Mouse (Mus musculus) midbrain, embryonic 11.5 days (tissue): ENCODE measurements around the gene St6galnac6. TPM values are rescaled to one million over a fixed set of nuclear protein-coding genes. Genes with fewer than 3 reads are reported as not detected.

ENCODE experiments used
- ATAC-seq: fragments of 200-750 bp; cut with Nextera tagmentation; 2 replicates; pipeline ENCODE4 v1.8.0; 2017; ENCODE audit warnings: moderate TSS enrichment, moderate library complexity; ENCODE audit not compliant: low FRiP score
- DNase-seq: peaks from one replicate; pipeline ENCODE4 v3.0.0; 2015; ENCODE audit warnings: low spot score; ENCODE audit errors: missing footprints
- H3K27ac ChIP-seq: fragments of 300-500 bp; sonication (generic); 2 replicates; pipeline ENCODE4 v1.5.1; 2014; ENCODE audit warnings: low read depth, low read length
- H3K27me3 ChIP-seq: fragments of 300-500 bp; sonication (generic); 2 replicates; pipeline ENCODE4 v1.6.1; 2014; ENCODE audit warnings: mild to moderate bottlenecking, low read length, moderate library complexity, mixed read lengths; ENCODE audit not compliant: control insufficient read depth, insufficient read depth
- H3K36me3 ChIP-seq: fragments of 300-500 bp; sonication (generic); 2 replicates; pipeline ENCODE4 v1.6.1; 2014; ENCODE audit warnings: mild to moderate bottlenecking, low read length, moderate library complexity, mixed read lengths; ENCODE audit not compliant: control insufficient read depth, insufficient read depth
- H3K4me1 ChIP-seq: fragments of 300-500 bp; sonication (generic); 2 replicates; pipeline ENCODE4 v1.6.1; 2014; ENCODE audit warnings: low read length; ENCODE audit not compliant: control insufficient read depth, insufficient read depth
- H3K4me2 ChIP-seq: fragments of 300-500 bp; sonication (generic); 2 replicates; pipeline ENCODE4 v1.6.1; 2014; ENCODE audit warnings: mild to moderate bottlenecking, moderate library complexity
- H3K4me3 ChIP-seq: fragments of 300-500 bp; sonication (generic); 2 replicates; pipeline ENCODE4 v1.5.1; 2014; ENCODE audit warnings: low read depth, low read length
- H3K9ac ChIP-seq: fragments of 300-500 bp; sonication (generic); 2 replicates; pipeline ENCODE4 v1.6.1; 2014; ENCODE audit warnings: low read length
- H3K9me3 ChIP-seq: fragments of 300-500 bp; sonication (generic); 2 replicates; pipeline ENCODE4 v1.6.1; 2016; ENCODE audit warnings: low read length; ENCODE audit not compliant: control insufficient read depth
- WGBS: fragments of 180-500 bp; shearing (Covaris S2); extraction: QIAGEN DNeasy Blood & Tissue Kit; methylation state at CpG from one replicate; pipeline ENCODE4 v1.1.7; 2014; 5-methylcytosine and 5-hydroxymethylcytosine counted together
- microRNA counts: library from miRNA; unstranded; fragments of <30 nt; microRNA quantifications from one replicate; lab custom pipeline; 2015
- microRNA-seq: library from miRNA; unstranded; fragments of <30 nt; microRNA quantifications from one replicate; pipeline ENCODE4, GENCODE M21; 2017
- polyA plus RNA-seq: library from polyadenylated mRNA; unstranded; fragments of >200 nt; fragmentation: Nextera tagmentation; extraction: Ambion mirVana; gene quantifications from 2 replicates; pipeline ENCODE4 v1.2.1, GENCODE M21; 2014

St6galnac6 gene
- polyA plus RNA-seq, 1 experiment from 2014 or later, result 4.5 TPM

GRCm38 (mm10) chr2:32667775-32668174 is 68.3 kb downstream of the St6galnac6 start:
- no peak overlapping the region for H3K4me3 ChIP-seq
- no peaks in the 10 kb centered on the region for H3K9me3 ChIP-seq
- ATAC-seq (no peak), DNase-seq (no peak)
- H3K9ac ChIP-seq, result peak overlapping the region; percentile 48
- H3K36me3 ChIP-seq, result no peaks in the 10 kb centered on the region
- H3K4me1 ChIP-seq, result no peaks in the 10 kb centered on the region
- no peaks in the 10 kb centered on the region for H3K27me3 ChIP-seq
- 36% methylated on average over 11 of the region's 11 CpGs for WGBS
- peak overlapping the region; percentile 51; the same call in 1 of the 2 replicates for H3K27ac ChIP-seq
- no peak overlapping the region; the same call in 1 of the 2 replicates for H3K4me2 ChIP-seq

GRCm38 (mm10) chr2:32668176-32668575 is 68.7 kb downstream of the St6galnac6 start:
- DNase-seq, result peak; percentile 89
- Histone ChIP-seq H3K9ac (peak overlapping the region; percentile 48; the same call in 1 of the 2 replicates), H3K27ac (no peak overlapping the region), H3K4me3 (no peak overlapping the region), H3K4me2 (no peak overlapping the region), H3K9me3 (no peaks in the 10 kb centered on the region), H3K27me3 (no peaks in the 10 kb centered on the region), H3K4me1 (no peaks in the 10 kb centered on the region), H3K36me3 (no peaks in the 10 kb centered on the region)
- ATAC-seq, result no peak
- 68% methylated on average over 7 of the region's 7 CpGs for WGBS

GRCm38 (mm10) chr2:32669876-32670275 is 70.4 kb downstream of the St6galnac6 start:
- H3K9ac ChIP-seq, result no peak overlapping the region
- no peaks in the 10 kb centered on the region for H3K9me3 ChIP-seq
- WGBS, result 90% methylated on average over 3 of the region's 3 CpGs
- no peaks in the 10 kb centered on the region for H3K36me3 ChIP-seq
- no peaks in the 10 kb centered on the region for H3K4me1 ChIP-seq
- H3K27me3 ChIP-seq, result no peaks in the 10 kb centered on the region
- ATAC-seq, result no peak
- H3K4me2 ChIP-seq, result no peak overlapping the region
- no peak overlapping the region for H3K4me3 ChIP-seq
- no peak overlapping the region for H3K27ac ChIP-seq
- DNase-seq, result no peak

MicroRNA genes within 50 kb of the gene (microRNA counts, 519-probe panel; counts per million panel counts)
- microRNA mmu-miR-1954 (lab: Ali Mortazavi, UCI), result not detected

Small RNA genes lying within 50 kb of the gene (microRNA-seq; reads per million reads assigned to microRNA genes)
- gene Mir1954, result not detected

Other genes with a start within 250 kb of the St6galnac6 start
- gene Ciz1, start 247.4 kb upstream of the St6galnac6 start, polyA plus RNA-seq, result 43.1 and 46.9 TPM in 2 replicates
- 12.9 and 13.8 TPM in 2 replicates for gene Dnm1, start 246.4 kb upstream of the St6galnac6 start, polyA plus RNA-seq
- 46.4 and 49.4 TPM in 2 replicates for gene 1110008P14Rik, start 217.8 kb upstream of the St6galnac6 start, polyA plus RNA-seq
- 0.30 TPM in 1 of 2 replicates, not detected in the other for gene Lcn2, start 211.5 kb upstream of the St6galnac6 start, polyA plus RNA-seq
- gene Ptges2, start 203.8 kb upstream of the St6galnac6 start, polyA plus RNA-seq, result 24.7 and 25.4 TPM in 2 replicates
- 6.3 and 6.4 TPM in 2 replicates for gene Naif1, start 149.3 kb upstream of the St6galnac6 start, polyA plus RNA-seq
- 20.0 and 20.4 TPM in 2 replicates for gene Slc25a25, start 148.3 kb upstream of the St6galnac6 start, polyA plus RNA-seq
- gene Fam102a, start 64.4 kb upstream of the St6galnac6 start, polyA plus RNA-seq, result 6.3 and 6.8 TPM in 2 replicates
- 103 and 110 TPM in 2 replicates for gene Dpm2, start 28.9 kb upstream of the St6galnac6 start, polyA plus RNA-seq
- 2.0 and 2.1 TPM in 2 replicates for gene Pip5kl1, start 24.9 kb upstream of the St6galnac6 start, polyA plus RNA-seq
- 0.25 and 0.49 TPM in 2 replicates for gene 9430097D07Rik, start 24.0 kb upstream of the St6galnac6 start, polyA plus RNA-seq
- 13.2 and 13.6 TPM in 2 replicates for gene St6galnac4, start 12.6 kb upstream of the St6galnac6 start, polyA plus RNA-seq
- gene Ak1, start 22.0 kb downstream of the St6galnac6 start, polyA plus RNA-seq, result 18.3 and 22.0 TPM in 2 replicates
- 20.5 and 22.7 TPM in 2 replicates for gene Eng, start 46.9 kb downstream of the St6galnac6 start, polyA plus RNA-seq
- gene Fpgs, start 104.4 kb downstream of the St6galnac6 start, polyA plus RNA-seq, result 10.3 and 13.9 TPM in 2 replicates
- gene Cdk9, start 113.4 kb downstream of the St6galnac6 start, polyA plus RNA-seq, result 72.8 and 82.6 TPM in 2 replicates
- 23.4 and 25.5 TPM in 2 replicates for gene Sh2d3c, start 121.3 kb downstream of the St6galnac6 start, polyA plus RNA-seq
- 2.0 and 3.0 TPM in 2 replicates for gene 6330409D20Rik, start 141.3 kb downstream of the St6galnac6 start, polyA plus RNA-seq
- 47.7 and 51.4 TPM in 2 replicates for gene Tor2a, start 157.5 kb downstream of the St6galnac6 start, polyA plus RNA-seq
- 0.26 and 0.30 TPM in 2 replicates for gene Ttc16, start 175.9 kb downstream of the St6galnac6 start, polyA plus RNA-seq
- gene Ptrh1, start 176.1 kb downstream of the St6galnac6 start, polyA plus RNA-seq, result 3.2 and 3.9 TPM in 2 replicates
- gene Cfap157, start 184.7 kb downstream of the St6galnac6 start, polyA plus RNA-seq, result 0.08 and 0.28 TPM in 2 replicates
- 51.4 and 53.8 TPM in 2 replicates for gene Stxbp1, start 247.5 kb downstream of the St6galnac6 start, polyA plus RNA-seq